Mouse (Mus musculus) cerebellum, adult 8-10 months (tissue): Measurements from ENCODE around the gene Spi1.

Source experiments
- DNase-seq: peaks from one replicate; pipeline ENCODE4 v3.0.0; 2022

Gene Spi1

DNA sequence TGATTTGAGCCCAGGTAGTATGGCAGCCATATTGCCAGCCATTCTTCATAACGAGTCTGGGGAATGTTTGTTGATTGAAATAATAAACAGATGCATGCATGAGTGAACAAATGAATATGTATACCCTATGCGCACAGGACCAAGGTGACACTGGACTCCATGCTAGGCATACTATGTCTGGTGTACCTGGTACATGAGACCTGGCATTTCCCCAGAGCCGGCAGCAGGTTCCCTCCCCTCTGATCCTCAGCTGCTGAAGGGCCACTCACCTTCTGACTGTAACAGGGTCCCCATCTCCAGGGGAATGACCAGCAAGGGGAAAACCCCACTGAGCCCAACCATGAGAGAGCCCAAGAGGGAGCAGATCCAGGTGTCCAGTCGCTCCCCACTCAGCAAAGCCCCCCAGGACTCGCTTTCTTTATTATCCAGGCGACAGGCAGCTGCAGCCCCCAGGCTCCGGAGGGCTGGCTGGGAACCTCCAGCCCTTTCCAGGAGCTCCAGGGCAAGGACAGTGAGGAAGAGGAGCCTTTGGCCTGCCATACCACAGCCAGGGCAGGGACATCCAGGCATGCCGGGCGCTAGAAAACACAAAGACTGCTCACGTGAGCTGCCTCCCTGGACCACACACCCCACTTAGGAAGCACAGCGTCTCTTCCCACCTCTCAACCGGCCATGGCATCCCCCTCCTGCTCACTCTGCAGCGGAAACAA is 13.9 kb upstream of the Spi1 start:
- no peak for DNase-seq

DNA sequence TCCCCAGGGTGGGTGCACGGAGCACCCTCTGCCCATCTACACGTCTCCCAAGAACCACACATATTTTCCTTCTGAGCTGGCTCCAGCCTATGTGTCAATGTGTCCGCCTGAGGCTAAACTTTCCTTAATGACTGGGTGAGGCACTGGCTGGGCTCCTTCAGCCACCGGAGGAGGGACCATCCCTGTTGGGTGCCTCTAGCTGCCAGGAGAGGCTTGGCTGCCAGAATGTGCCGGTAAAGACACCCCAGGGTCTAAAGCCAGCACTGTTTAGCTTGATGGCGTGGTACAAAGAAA is 13.4 kb upstream of the Spi1 start:
- DNase-seq = no peak

DNA sequence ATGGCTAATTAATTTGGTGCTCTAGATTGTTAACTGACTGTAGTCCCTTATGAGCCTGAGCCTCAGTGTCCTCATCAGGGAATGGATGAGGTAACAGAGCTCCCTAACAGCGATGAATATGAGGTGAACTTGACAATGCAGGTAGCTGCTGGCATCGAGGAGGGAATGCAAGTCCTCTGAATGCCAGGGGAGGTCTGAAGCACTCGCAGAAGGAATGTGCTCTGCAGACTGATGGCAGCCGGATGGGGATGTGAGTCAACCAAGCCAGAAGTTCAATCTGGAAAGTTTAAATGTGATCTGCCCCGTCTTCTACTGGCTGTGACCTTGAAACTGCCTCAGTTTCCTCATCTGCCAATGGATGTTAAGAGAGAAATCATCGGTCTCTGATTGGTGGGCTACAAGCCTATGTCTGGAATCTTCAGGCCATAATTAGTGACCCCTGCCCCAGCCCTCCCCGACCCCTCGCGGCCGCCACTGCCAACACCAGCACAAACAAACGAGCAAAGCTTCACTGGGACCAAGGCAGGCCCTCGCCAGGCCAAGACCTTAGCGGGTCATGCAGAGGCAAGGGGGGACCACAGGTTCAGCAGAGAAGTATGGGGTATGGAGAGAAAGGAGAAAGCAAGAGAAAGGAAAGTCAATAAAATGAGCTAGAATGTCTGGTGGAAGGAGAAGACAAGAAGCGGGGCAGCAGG is 12.7 kb upstream of the Spi1 start:
- DNase-seq = peak; percentile 32

DNA sequence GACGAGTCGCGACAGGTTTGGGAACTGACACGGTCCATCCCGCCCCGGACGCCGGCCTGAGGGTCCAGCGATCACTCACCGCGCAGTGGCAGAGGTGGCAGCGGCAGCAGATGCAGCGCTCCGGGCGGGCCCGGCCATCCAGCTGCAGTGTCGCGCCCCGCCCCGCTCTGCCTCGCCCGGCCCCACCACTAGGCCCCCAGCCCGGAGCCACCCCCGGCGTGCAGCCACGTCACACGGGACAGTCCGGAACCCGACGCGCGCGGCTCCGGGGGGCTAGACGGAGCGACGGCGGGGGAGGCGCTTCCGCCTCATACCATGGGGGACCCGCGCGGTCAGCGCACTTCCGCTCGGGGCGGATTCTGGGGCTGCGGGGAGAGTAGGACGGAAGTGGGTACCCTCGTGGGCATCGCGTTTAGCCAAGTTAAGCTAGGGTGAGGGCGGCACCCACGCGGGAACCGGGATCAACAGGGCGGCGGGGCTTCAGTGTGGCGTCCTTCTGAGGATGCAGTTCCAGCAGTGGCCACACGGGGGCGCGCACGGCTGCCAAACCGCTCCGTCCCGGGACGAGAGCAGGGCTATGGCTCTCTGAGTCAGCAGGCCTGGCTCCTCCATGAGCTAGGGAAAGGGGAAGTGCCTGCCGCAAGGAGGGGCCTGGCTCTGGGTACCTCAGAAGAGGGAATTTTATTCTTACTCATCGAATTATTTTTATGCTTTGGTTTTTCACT is 12.0 kb upstream of the Spi1 start, which contains the start of gene Slc39a13:
Slc39a13 (minus strand) TSS at position 342 of the 725 bp plus-strand sequence.
- DNase-seq = peak; percentile 97

DNA sequence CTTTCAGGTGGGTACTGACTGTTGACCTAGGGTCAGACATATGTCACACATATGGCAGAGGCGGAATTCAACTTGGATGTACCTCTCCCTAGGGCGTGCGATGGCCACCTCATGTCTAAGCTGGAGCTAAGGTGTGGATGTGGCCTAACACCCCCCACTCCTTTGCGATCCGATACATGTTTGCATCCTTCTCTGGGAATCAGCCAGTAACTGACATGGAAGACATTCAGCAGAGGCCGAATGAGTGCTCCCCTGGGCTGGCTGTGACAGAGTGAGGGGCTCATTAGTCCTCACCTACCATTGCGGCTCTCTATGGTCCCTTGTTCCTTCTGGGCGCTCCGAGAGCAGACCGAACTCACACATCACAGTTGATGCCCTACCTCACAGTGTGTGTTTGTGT is 11.1 kb upstream of the Spi1 start:
- DNase-seq = no peak

DNA sequence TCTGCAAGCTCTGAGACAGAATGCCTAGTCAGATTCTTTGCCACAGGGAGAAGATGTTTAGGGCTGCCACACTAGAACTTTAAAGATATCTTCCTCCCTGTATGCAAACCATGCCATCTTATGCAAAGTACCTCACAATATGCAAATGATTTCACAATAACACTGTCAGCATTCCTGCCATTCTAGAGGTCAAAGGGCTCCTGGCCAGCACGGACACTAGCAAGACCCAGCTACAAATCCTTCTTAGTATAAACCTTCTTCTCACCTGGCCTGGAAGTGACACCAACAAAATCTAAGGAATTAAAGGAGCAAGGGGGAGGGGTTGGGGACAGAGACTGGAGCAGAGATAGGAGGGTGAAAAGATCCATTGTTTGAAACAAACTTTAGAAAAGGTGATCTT is 10.1 kb upstream of the Spi1 start:
- DNase-seq = no peak

DNA sequence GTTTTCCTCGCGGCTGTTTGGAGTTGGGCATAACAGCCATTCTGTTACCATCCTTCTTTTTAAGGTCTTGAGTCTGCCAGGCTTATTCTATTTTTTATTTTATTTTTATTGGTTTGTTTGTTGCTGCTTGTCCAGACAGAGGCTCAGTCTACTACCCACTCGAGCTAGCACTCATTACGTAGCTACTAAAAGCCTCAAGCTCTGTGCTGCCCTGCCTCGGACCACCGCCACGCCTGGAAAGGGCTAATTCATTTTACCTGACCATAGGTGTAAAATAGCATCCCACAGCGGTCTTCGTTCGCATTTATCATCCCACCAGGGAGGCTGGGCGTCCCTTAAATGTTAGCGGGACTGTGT is 4.3 kb upstream of the Spi1 start:
- DNase-seq = no peak

DNA sequence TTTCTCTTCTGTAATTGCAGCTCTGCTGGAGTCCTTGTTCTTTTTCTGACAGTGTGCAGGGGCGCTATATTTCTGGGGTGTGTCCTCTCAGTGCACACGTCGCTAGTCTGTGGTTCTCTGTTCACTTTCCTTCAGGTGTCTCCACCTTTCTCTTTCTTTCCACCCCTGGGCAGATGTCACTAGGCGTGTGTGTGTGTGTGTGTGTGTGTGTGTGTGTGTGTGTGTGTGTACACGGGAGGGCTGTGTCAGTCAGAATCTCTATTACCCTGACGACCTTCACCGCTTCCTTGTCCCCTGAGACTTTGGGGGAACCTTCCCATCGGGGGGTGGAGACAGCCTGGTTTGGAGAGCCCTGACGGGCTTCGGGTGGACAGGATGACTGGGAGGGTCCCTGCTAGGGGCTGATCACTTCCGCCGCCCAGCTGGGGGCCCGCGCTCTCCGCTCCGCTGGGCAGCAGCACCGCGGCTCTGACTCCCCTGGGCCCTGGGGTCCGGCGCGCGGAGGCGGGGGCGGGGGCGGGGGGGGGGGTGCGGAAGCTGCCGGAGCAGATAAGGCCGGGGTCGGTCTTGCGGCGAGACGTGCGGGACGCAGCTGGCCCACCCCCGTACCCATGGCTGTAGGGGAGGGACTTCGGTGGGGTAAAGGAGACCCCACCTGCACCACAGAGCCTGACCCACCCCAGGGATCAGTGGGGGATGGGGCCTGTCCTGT is 3.7 kb upstream of the Spi1 start:
- DNase-seq = no peak

DNA sequence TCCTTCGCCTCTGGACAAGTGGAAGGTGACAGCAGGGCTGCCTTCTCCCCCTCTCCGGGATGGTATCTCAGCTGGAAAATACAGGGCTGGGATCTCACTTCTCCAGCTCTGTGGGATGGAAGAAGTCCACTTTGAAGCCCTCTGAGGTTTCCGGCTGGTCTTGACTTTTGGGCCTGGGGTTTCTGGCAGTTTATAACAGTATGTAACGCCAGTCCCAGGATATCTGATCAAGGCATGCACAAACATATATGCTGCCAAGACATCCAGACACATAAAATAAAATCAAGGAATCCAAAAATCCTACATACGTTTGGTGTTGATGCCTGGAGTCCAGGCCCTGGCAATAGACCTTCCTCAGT is 3.2 kb upstream of the Spi1 start:
- DNase-seq = no peak

DNA sequence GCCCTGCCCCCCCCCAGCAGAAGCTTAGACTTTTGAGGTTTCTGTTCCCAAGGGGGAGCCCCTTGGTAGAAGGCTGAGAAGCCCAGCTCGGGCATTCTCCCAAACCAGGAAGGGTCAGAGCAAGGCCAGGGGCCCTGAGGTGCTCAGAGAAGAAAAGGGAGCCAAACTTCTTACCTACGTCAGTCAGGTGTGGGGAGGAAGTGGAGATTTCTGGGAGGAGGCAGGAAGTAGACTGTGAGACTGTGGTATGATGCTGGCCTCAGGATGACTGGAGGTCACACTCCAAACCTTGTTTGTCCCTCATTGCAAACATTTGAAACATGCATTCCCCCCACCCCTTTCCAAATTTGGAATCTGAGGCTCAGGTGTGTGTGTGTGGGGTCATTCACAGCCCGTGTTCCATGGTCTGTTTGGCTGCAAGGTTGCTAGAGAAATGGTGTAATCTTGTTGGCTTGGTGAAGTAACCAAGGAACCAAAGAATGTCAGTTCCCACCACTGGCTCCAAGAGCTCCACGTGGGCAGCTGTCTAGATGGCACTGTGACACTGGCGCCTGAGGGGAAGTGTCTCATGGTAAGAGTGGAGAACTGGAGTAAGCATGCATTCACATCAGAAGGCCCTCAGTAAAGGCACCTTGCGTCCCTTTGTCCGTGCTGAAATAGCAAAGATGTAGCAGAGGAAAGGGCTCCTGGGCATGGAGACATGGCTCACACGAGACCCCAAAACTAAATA is 1.2 kb upstream of the Spi1 start:
- DNase-seq = no peak

DNA sequence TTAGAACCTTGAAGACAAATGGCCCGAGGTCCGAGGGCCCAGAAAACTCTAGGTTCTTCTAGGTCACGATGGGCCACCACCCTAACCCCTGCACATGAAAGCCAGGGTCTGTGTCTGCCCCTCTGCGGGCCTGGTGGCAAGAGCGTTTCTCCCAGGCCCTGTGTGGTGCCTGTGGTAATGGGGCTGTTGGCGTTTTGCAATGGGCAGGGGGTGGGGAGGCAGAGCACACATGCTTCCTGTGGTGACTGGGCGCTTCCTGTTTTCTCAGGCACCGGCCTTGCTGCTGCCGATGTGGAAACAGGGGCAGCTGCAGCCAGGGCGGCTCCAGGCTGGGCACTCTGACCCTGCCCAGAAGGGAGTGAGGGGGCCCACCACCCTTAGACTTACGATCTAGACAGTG is 654 bp downstream of the Spi1 start:
- DNase-seq = no peak

DNA sequence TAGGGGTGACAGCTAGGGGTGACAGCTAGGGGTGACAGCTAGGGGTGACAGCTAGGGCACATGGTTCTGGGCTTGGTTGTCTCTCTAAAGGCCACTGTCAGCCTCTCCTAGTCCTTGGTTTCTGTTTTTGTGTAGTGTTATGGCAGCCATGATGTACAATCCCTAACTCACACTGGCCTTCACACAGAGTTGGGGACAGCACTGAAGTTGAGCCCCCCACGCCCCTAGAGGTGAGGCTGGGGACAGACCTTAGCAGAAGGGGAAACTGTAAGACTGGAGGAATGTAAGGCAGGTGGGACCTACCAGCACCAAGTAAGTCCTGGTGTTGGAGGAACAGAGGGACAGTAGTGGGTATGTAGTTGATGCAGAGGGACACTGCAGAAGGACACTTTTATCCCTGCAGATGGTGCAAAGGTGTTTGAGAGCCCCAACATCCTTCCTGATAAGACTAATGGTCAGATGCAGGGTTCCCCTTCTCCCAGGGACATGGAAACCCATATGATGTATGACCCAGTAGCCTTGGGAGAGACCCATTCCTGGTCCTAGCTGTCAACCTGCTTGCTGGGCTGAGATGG is 1.3 kb downstream of the Spi1 start:
- no peak for DNase-seq

DNA sequence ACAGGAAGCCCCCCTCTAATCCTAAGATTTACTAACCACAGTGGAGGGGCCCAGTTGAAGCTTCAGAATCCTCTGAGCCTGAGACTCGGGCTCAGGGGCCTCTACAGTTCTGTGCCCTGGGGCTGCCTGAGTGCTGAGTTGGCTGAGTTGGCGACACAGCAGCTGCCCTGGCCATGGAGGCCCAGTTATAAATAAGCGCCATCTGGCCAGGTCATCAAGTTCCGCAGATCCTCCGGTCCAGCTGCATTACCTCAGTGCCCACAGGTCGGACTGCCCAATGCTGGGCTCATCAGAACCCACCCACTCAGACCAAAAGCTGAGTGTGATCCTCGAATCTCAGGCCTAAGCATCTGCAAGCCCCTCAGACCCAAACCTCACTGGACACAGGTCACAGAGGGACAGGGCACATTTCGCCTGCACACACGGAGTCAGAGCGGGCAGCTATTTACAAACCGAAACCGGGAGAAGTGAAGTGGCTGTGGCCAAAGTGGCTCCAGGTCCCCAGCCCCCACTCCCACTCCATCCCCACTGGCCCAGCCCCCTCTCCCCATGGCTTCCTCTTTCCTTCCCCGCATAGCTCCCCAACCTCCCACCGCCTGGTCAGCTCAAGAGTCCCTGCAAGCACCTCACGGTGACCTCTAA is 2.1 kb downstream of the Spi1 start:
- DNase-seq = no peak

DNA sequence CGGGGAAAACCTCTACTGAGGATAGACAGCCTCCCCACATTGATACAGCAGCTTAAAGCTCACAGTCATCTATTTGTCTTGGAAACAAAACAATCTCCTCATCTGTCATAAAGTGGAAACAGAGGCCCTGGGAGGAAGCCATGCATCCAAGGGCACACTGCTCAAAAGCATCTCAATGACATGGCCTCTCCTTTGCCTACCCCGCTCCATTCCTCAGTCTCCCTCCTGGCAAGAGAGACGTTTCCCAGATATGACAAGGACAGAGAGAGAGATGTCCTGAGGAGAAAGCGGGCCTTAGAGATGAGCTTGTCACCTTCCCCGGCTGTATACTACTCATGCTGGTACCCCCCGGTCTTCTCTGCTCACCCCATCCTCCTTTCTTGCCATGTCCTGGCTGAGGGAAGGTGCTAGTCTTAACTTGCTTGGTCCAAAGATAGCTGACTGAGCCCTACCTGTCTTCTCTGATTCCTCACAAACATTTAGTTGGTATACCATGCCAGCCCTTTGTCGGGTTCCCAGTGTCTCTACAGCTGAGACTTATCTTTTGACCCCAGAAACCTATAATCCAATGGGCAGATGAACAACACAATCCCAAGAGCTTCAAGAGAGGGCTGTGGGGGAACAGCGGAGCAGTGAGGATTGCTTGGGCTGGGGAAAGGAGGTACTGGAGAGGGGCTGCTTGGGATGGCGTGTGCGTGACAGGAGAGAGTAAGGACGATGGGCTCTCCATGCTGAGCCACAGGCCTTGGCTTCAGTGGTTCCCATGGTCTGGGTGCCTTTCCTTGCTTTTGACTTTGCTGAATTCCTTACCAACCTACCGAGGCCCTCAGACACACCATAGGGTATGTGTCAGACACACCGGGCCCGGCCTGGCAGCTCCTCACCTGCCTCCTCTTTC is 3.6 kb downstream of the Spi1 start:
- no peak for DNase-seq

DNA sequence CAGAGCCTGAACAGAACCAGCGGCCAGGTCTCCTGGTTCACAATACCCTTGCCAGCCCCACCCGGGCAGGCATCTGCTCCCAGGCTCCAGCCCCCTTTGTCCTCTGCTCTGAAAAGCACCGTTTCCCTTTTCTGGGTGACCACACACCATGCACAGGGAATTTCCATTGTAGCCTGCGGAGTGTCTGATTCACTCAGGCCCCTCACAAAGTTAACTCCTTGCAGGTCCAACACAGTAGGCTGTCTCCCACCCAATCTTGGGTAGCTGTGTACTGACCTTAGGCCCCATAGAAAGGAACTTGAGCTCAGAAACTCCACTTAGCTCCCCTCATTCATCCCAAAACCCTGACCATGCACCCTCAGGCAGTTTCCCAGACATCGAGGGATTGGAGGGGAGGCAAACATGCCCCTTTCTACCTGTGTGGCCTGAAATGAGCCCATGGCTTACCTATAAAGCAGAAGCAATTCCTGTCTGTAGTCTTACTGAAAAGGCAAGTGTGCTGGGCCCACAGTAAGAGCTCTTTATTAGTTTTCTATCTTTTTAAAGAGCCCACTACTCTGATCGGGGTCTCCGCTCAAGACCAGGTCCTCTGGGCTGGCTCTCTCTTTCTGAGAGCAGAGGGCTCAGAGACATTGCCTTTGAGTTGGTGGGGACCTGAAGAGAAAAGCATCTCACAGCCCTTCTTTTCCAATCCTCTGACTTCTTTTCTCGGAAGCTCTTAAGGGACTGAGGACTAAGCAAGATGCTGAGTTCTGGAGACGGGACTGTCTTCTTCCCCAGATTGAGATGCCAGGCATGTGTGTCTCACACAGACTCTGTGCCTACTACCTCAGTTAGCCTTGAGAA is 4.4 kb downstream of the Spi1 start:
- DNase-seq = no peak

DNA sequence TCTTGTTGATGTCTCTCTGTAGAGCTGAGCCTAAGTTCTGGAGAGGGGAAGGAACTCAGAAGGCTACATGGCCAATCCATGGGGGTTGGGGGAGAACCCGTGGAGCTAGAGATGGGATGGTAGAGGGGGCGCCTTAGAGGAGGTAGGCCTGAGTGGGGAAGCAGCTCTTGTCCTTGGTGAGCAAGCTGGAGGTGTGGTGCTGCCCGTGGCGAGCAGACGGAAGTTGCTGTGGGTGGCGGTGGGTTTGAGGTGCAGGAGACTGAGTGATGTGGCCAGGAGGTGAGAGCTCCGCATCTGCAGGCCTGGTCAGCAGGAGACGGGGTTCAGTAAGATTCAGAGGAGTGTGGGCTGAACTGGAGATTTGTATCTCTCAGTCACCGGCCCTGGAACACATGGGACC is 5.3 kb downstream of the Spi1 start:
- no peak for DNase-seq

DNA sequence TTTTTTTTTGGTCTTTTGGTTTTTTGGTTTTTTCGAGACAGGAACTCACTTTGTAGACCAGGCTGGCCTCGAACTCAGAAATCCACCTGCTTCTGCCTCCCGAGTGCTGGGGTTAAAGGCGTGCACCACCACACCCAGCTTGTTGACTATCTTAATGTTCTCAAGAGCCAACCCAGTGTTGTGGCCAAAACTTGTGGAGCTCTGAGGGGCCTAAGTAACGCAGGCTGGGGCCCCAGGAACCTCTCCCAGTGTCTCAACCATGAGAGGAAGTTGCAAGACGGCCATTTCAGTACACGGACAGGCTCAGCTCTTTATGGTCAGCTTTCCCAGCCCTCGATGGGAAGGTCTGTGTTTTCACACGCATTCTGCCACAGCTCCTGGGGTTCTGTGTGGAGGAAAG is 6.8 kb downstream of the Spi1 start:
- DNase-seq = no peak

DNA sequence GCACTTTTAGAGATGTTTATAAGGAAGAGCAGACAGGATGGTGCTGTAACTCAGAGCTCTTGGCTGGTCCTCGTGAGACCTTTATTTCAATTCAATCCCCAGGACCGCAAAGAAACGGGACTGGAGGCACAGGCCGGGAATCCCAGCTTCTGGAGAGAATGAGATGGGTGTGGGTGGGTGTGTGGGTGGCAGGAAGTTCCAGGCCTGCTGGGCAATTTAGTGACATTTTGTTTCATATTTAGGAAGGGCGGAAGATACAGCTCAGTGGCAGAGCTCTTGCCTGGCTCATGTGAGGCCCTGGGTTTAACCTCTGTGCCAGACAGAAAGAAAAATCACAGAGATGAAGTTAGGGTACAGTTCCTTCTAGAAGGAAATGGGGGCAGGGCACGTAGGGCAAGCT is 8.0 kb downstream of the Spi1 start:
- no peak for DNase-seq

DNA sequence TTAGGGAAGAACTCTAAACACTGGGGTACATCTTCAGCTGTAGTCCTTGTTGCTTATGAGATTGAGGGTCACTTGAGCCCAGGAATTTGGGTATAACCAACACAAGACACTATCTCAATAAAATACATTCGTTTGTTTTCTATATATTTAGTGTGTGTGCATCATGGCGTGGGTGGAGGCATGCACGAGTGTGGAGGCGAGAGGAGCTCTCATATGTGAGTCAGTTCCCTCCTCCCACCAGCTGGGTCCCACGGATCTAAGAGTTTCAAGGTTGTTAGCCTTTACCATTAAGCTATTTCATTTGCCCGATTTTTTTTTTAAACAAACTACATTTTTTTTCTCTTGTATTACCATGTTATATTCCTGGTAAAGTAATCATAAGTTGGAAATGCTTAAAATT is 8.6 kb downstream of the Spi1 start:
- DNase-seq = no peak

DNA sequence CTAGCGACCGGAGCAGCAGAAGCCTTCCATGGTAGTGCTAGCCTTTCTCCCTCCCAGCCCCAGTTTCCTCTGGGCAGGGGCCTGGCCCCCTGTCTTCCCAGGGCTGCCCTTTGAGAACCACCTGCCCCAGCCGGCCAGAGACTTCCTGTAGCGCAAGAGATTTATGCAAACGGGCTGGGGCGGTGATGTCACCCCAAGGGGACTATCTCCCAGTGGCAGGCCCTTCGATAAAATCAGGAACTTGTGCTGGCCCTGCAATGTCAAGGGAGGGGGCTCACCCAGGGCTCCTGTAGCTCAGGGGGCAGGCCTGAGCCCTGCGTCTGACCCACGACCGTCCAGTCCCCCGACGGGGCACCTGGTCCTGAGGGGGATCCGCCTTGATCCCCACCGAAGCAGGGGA is 14.3 kb downstream of the Spi1 start:
- DNase-seq = no peak
